ENCODE assay signal across 20 mouse cellular contexts in the genomic region with DNA sequence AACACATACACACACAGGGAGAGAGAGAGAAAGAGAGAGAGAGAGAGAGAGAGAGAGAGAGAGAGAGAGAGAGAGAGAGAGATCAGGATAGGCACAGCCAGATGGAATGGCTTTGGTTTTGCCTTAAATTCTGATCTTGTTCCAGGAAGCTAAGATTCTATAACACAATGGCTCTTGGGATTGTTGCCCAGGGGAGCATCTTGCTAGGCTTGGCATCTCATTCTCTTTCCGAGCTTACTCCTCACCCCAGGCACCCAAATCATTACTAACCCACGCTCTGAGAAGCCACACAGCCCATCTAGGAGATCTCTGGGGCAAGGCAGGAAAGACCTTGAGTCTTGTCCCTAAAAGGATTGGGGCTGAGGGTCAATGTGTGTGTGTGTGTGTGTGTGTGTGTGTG. TPM values are rescaled to one million over a fixed set of nuclear protein-coding genes. Genes with fewer than 3 reads are reported as not detected.
DNase-seq lines count a peak whose midpoint lies in the region; ATAC-seq and TF ChIP-seq lines count a peak whose summit lies in the region.
"Had no signal": no experiment of that assay in that cellular context is flagged by ENCODE, and none has a peak within 500 bp of the region (broad histone marks: within the 10 kb centered on the region; RNA-seq: fewer than 3 reads in every experiment).

No protein-coding gene starts in this region.

- H3K4me3 ChIP-seq in cerebellum, adult 2 months (replicated peaks; ENCODE audit: insufficient read depth, low read depth, low read length): no peak overlapping the region

- peak overlapping the region; percentile 99 for H3K27ac ChIP-seq in cerebellum, adult 2 months (ENCODE audit: insufficient read depth, low read length)

- no peak for TF ChIP-seq POLR2A in cerebellum, adult 2 months (IDR thresholded peaks at IDR 0.05; ENCODE audit: borderline replicate concordance, insufficient read depth, low read length)

- no peaks in the 10 kb centered on the region for H3K27me3 ChIP-seq in cerebellum, adult 2 months (ENCODE audit: control insufficient read depth, insufficient read depth, low read length)
- H3K27me3 ChIP-seq: CH12.LX, Patski had no signal

- WGBS in cerebellum, adult 2 months: 7% methylated on average over 2 of the region's 2 CpGs

- no peak for DNase-seq in cerebellum, adult 2 months
- no peak for DNase-seq in cerebellum, adult 9-10 months
- DNase-seq in frontal cortex, postnatal 36 days (ENCODE audit: low spot score in 2 of 2): no peak
- peak; percentile 54 for DNase-seq in brain, adult 2 months (ENCODE audit: low read depth, low spot score)
- no peak for DNase-seq in left cerebral cortex, adult 8-10 months (ENCODE audit: low spot score in 2 of 2)
- DNase-seq: adrenal gland, adult 2 months; adrenal gland, adult 8-10 months; adrenal gland, postnatal 10 days; adrenal gland, postnatal 14 days; adrenal gland, postnatal 25 days; adrenal gland, postnatal 36 days; B cell, adult 2 months; cerebellum, adult 11 months; cerebellum, adult 11-12 months; cerebellum, adult 8-10 months had no signal

- H3K4me1 ChIP-seq in cerebellum, adult 2 months (ENCODE audit: control insufficient read depth, insufficient read depth, low read length): peaks cover 63% of the 10 kb centered on the region

- no peak for TF ChIP-seq CTCF in cerebellum, adult 2 months (IDR thresholded peaks at IDR 0.05; ENCODE audit: borderline replicate concordance, insufficient read depth, low read depth, low read length)

- ATAC-seq in frontal cortex, adult (ENCODE audit: low TSS enrichment): peak; percentile 60; the same call in 1 of the 2 replicates
- ATAC-seq: activated CD4-positive, CD25-positive, alpha-beta regulatory T cell, adult 4 months; CD4-positive, CD25-positive, alpha-beta regulatory T cell, adult 4 months; Patski had no signal

RNA-seq across cellular contexts. Expression of gene Tmem229b, which starts 33.6 kb away (rescaled TPM):
- polyA plus RNA-seq in cerebellum, adult 2 months (2012; rRNA removed): 80.8 and 90.8 TPM in 2 replicates
- total RNA-seq in left cerebral cortex, adult 8-10 months (2022): 10 to 100 TPM; 26.9 to 30.3 (median 28.3) TPM

RNA-seq across cellular contexts. Expression of gene Plekhh1, which starts 55.2 kb away (rescaled TPM):
- 34.2 and 36.7 TPM in 2 replicates for polyA plus RNA-seq in cerebellum, adult 2 months (2012; rRNA removed)
- total RNA-seq in left cerebral cortex, adult 8-10 months (2022): 10 to 100 TPM; 21.1 to 27.5 (median 25.0) TPM
